Comparison of ENCODE assay signal across 27 mouse cellular contexts in the genomic region with DNA sequence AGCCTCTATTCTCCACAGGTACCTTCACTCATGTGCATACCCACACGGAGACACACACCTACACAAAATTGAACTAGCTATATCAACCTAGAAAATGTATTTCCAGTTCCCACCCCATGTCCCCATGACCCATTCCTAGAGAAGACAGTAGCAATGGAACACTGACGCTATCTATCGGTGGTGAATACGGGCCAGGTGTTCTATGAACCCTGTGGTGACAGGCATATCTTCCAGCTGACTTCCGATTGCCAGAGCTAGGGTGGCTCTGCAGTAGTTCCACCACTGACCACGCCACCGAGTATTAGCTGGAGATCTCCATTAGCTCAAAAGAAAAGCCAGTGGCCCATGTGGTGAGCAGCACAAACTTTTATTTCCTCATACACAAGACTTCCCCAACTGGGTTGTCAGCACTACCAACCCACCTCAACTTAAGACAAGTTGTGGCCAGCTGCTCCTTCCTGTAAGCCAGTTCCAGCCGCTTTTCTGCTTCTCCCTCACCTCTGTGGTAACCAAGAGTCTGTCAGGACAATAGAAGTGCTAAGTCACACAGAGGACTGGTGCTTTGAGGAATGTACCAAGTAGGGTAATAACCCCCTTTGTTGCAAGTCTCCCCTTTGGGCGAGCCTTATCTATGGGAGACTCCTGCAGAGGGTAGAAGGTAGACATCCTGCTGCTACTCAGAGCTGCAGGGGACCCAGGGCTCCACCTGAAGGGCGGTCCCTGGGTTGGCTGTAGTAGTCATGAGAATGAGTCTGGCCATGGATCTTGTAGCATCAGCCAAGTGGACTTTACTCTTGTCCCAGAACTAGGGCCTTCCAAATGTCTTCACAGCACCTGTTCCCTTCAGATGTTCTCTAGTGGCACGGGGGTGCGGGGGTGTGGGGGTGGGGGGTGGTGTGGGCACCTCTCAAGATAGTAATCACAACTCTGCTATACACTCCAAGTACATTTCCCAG. TPM values are rescaled to one million over a fixed set of nuclear protein-coding genes. Genes with fewer than 3 reads are reported as not detected.
A peak's percentile ranks its signal among the peaks of the same experiment; 100 is the strongest.
DNase-seq lines count a peak whose midpoint lies in the region; ATAC-seq and TF ChIP-seq lines count a peak whose summit lies in the region.
"Had no signal": no experiment of that assay in that cellular context is flagged by ENCODE, and none has a peak within 500 bp of the region (broad histone marks: within the 10 kb centered on the region; RNA-seq: fewer than 3 reads in every experiment).

No protein-coding gene starts in this region.

- H3K27ac ChIP-seq in kidney, postnatal 0 days = no peak overlapping the region
- H3K27ac ChIP-seq: hindbrain, postnatal 0 days; neural tube, embryonic 12.5 days had no signal

- H3K4me2 ChIP-seq in kidney, postnatal 0 days (ENCODE audit: low read length) = no peak overlapping the region
- H3K4me2 ChIP-seq: heart, embryonic 11.5 days; neural tube, embryonic 12.5 days had no signal

- no peaks in the 10 kb centered on the region for H3K9me3 ChIP-seq in kidney, postnatal 0 days (replicated peaks; ENCODE audit: low read length)
- no peaks in the 10 kb centered on the region for H3K9me3 ChIP-seq in G1E (replicated peaks)
- H3K9me3 ChIP-seq: megakaryocyte, embryonic 14.5 days; neural tube, embryonic 12.5 days had no signal

- TF ChIP-seq CTCF in kidney, postnatal 0 days (IDR thresholded peaks at IDR 0.05; ENCODE audit: low read depth) = no peak
- TF ChIP-seq CTCF in G1E (IDR thresholded peaks at IDR 0.05; ENCODE audit: low read depth, low read length) = no peak

- ATAC-seq in kidney, postnatal 0 days (replicated peaks; ENCODE audit: low FRiP score, low read depth) = 0 out of 2 replicates have a peak, but pooled peaks have one; percentile 26
- ATAC-seq in G1E (ENCODE audit: extremely low read depth, insufficient number of reproducible peaks, low FRiP score, poor library complexity, severe bottlenecking) = 0 out of 2 replicates have a peak, but pooled peaks have one; percentile 2
- peak; percentile 85 for ATAC-seq in granulocyte monocyte progenitor cell, adult 5-6 weeks (replicated peaks; ENCODE audit: poor library complexity, severe bottlenecking)
- peak; percentile 42; the same call in 1 of the 2 replicates for ATAC-seq in monocyte, adult 5-6 weeks (replicated peaks; ENCODE audit: insufficient number of reproducible peaks, low FRiP score, low TSS enrichment, poor library complexity, severe bottlenecking)
- ATAC-seq: hindbrain, postnatal 0 days had no signal

- H3K36me3 ChIP-seq in kidney, postnatal 0 days (ENCODE audit: insufficient read depth, low read length) = peaks cover 68% of the 10 kb centered on the region
- H3K36me3 ChIP-seq in G1E (replicated peaks) = peaks cover 98% of the 10 kb centered on the region

- WGBS in kidney, postnatal 0 days = 92% methylated on average over 12 of the region's 12 CpGs

- no peaks in the 10 kb centered on the region for H3K4me1 ChIP-seq in kidney, postnatal 0 days (replicated peaks; ENCODE audit: insufficient read depth, low read length)
- H3K4me1 ChIP-seq in G1E (ENCODE audit: insufficient read depth, low read depth, low read length) = peaks cover 50% of the 10 kb centered on the region
- H3K4me1 ChIP-seq: neural tube, embryonic 12.5 days had no signal

- no peaks in the 10 kb centered on the region for H3K27me3 ChIP-seq in kidney, postnatal 0 days (ENCODE audit: insufficient read depth, low read length)
- no peaks in the 10 kb centered on the region for H3K27me3 ChIP-seq in G1E (ENCODE audit: insufficient read depth, low read length)
- H3K27me3 ChIP-seq: megakaryocyte, embryonic 14.5 days; neural tube, embryonic 12.5 days had no signal

- H3K4me3 ChIP-seq in kidney, postnatal 0 days (replicated peaks; ENCODE audit: low read depth, low read length) = no peak overlapping the region
- no peak overlapping the region for H3K4me3 ChIP-seq in G1E (ENCODE audit: low read depth, low read length)
- H3K4me3 ChIP-seq: megakaryocyte, embryonic 14.5 days; neural tube, embryonic 12.5 days had no signal

- H3K9ac ChIP-seq in kidney, postnatal 0 days (ENCODE audit: low read depth, low read length) = no peak overlapping the region
- H3K9ac ChIP-seq: neural tube, embryonic 12.5 days had no signal

- DNase-seq in kidney, postnatal 0 days (ENCODE audit: low spot score) = no peak
- DNase-seq in kidney, postnatal 4 days = no peak
- DNase-seq in G1E (ENCODE audit: low spot score) = no peak
- DNase-seq in gastrocnemius, postnatal 25 days = no peak
- no peak for DNase-seq in Muller cell, postnatal 12 days (ENCODE audit: inconsistent ontology term)
- DNase-seq in testis, postnatal 10 days (ENCODE audit: low spot score) = no peak
- DNase-seq: adrenal gland, postnatal 36 days; cerebellum, adult 8-10 months; heart, postnatal 36 days; right cerebral cortex, postnatal 25 days had no signal

RNA-seq across cellular contexts. Expression of a gene that starts 9.7 kb away (rescaled TPM):
- 1.1 TPM in 2 replicates for polyA plus RNA-seq in kidney, postnatal 0 days (2015; fragmentation: Nextera tagmentation; extraction: Ambion mirVana)
- total RNA-seq in G1E (2014; fragmentation: Nextera tagmentation) = not detected in 2 replicates
- under 0.01 and 0.05 TPM in 2 replicates for total RNA-seq in G1E (2017)
- polyA plus RNA-seq in G1E (2012) = not detected in 2 replicates
- total RNA-seq in granulocyte monocyte progenitor cell, adult 5-6 weeks (2014; fragmentation: Nextera tagmentation) = not detected in 2 replicates
- total RNA-seq in granulocyte monocyte progenitor cell, adult 5-6 weeks (2017) = not detected in 2 replicates
- 0.78 to 2.7 TPM (median 0.85 TPM) in 3 replicates for total RNA-seq in monocyte, adult 5-6 weeks (2017)
- under 1 TPM; 0.32 to 0.41 TPM for total RNA-seq in gastrocnemius, postnatal 25 days (2021)

RNA-seq across cellular contexts. Expression of a gene that starts 10.3 kb away (rescaled TPM):
- polyA plus RNA-seq in kidney, postnatal 0 days (2015; fragmentation: Nextera tagmentation; extraction: Ambion mirVana) = 32.2 and 34.5 TPM in 2 replicates
- total RNA-seq in G1E (2014; fragmentation: Nextera tagmentation) = 71.1 and 72.1 TPM in 2 replicates
- 30.0 and 33.7 TPM in 2 replicates for total RNA-seq in G1E (2017)
- polyA plus RNA-seq in G1E (2012) = 211 and 218 TPM in 2 replicates
- 98.2 and 101 TPM in 2 replicates for total RNA-seq in granulocyte monocyte progenitor cell, adult 5-6 weeks (2014; fragmentation: Nextera tagmentation)
- total RNA-seq in granulocyte monocyte progenitor cell, adult 5-6 weeks (2017) = 35.0 and 39.1 TPM in 2 replicates
- 14.7 to 21.2 TPM (median 15.2 TPM) in 3 replicates for total RNA-seq in monocyte, adult 5-6 weeks (2017)
- 10 to 100 TPM; 67.6 to 72.3 TPM for total RNA-seq in gastrocnemius, postnatal 25 days (2021)

RNA-seq across cellular contexts. Expression of a gene that starts 22.9 kb away (rescaled TPM):
- polyA plus RNA-seq in kidney, postnatal 0 days (2015; fragmentation: Nextera tagmentation; extraction: Ambion mirVana) = not detected in 2 replicates
- total RNA-seq in G1E (2014; fragmentation: Nextera tagmentation) = not detected in 2 replicates
- not detected in 2 replicates for total RNA-seq in G1E (2017)
- not detected in 2 replicates for polyA plus RNA-seq in G1E (2012)
- not detected in 2 replicates for total RNA-seq in granulocyte monocyte progenitor cell, adult 5-6 weeks (2014; fragmentation: Nextera tagmentation)
- total RNA-seq in granulocyte monocyte progenitor cell, adult 5-6 weeks (2017) = not detected in 2 replicates
- not detected in 3 replicates for total RNA-seq in monocyte, adult 5-6 weeks (2017)
- total RNA-seq in gastrocnemius, postnatal 25 days (2021) = not detected
- total RNA-seq: adrenal gland, postnatal 36 days; gastrocnemius, postnatal 4 days; heart, postnatal 36 days; hindbrain, postnatal 0 days; layer of hippocampus, postnatal 25 days; left cerebral cortex, postnatal 14 days; midbrain, postnatal 0 days had no signal
- polyA plus RNA-seq: cortical plate, adult 2 months; embryonic facial prominence, embryonic 14.5 days; forebrain, embryonic 11.5 days; heart, embryonic 11.5 days; hindbrain, postnatal 0 days; large intestine, adult 2 months; limb, embryonic 14.5 days; lung, embryonic 16.5 days; midbrain, postnatal 0 days; neural tube, embryonic 12.5 days; testis, adult 2 months had no signal

RNA-seq across cellular contexts. Expression of a gene that starts 42.8 kb away (rescaled TPM):
- 25.0 and 26.5 TPM in 2 replicates for polyA plus RNA-seq in kidney, postnatal 0 days (2015; fragmentation: Nextera tagmentation; extraction: Ambion mirVana)
- total RNA-seq in G1E (2014; fragmentation: Nextera tagmentation) = not detected in 2 replicates
- not detected in 2 replicates for total RNA-seq in G1E (2017)
- not detected in 2 replicates for polyA plus RNA-seq in G1E (2012)
- not detected in 2 replicates for total RNA-seq in granulocyte monocyte progenitor cell, adult 5-6 weeks (2014; fragmentation: Nextera tagmentation)
- total RNA-seq in granulocyte monocyte progenitor cell, adult 5-6 weeks (2017) = not detected in 2 replicates
- total RNA-seq in monocyte, adult 5-6 weeks (2017) = not detected in 3 replicates
- under 1 TPM; 0.29 to 0.72 TPM for total RNA-seq in gastrocnemius, postnatal 25 days (2021)

Comparison
In these comparisons a context has a peak if more than half of its experiments do, and no peak if none do; other contexts are left out.
1. ATAC-seq: peak in every context shown above with its lines; median percentile 85 in granulocyte monocyte progenitor cell, adult 5-6 weeks; 42 in monocyte, adult 5-6 weeks; 26 in kidney, postnatal 0 days; 2 in G1E.